Mouse (Mus musculus) limb, embryonic 11.5 days (tissue): ENCODE measurements around the gene Igsf6. TPM values are rescaled to one million over a fixed set of nuclear protein-coding genes. Genes with fewer than 3 reads are reported as not detected.
A peak's percentile ranks its signal among the peaks of the same experiment; 100 is the strongest.
"Not testable (repeated sequence)": the region's sequence is repeated elsewhere in the genome, so short reads cannot be mapped to it uniquely, and the experiment has no call there.

Source experiments
- ATAC-seq: fragments of 200-750 bp; cut with Nextera tagmentation; 2 replicates; pipeline ENCODE4 v1.8.0; 2017; ENCODE audit warnings: low read depth; ENCODE audit not compliant: insufficient number of reproducible peaks, low FRiP score, low TSS enrichment
- DNase-seq: peaks from one replicate; pipeline ENCODE4 v3.0.0-alpha.2; 2015; ENCODE audit warnings: low spot score
- H3K27ac ChIP-seq: fragments of 300-500 bp; sonication (generic); replicated peaks from 2 replicates; pipeline ENCODE4 v1.5.1; 2014; ENCODE audit warnings: low read depth, mild to moderate bottlenecking, low read length
- H3K27me3 ChIP-seq: fragments of 300-500 bp; sonication (generic); 2 replicates; pipeline ENCODE4 v1.6.1; 2014; ENCODE audit warnings: mild to moderate bottlenecking, low read length, mixed read lengths; ENCODE audit not compliant: control insufficient read depth, insufficient read depth
- H3K36me3 ChIP-seq: fragments of 300-500 bp; sonication (generic); 2 replicates; pipeline ENCODE4 v1.6.1; 2014; ENCODE audit warnings: mild to moderate bottlenecking, low read length, moderate library complexity, mixed read lengths; ENCODE audit not compliant: control insufficient read depth, insufficient read depth
- H3K4me1 ChIP-seq: fragments of 300-500 bp; sonication (generic); 2 replicates; pipeline ENCODE4 v1.6.1; 2014; ENCODE audit warnings: low read length, mixed read lengths; ENCODE audit not compliant: control insufficient read depth, insufficient read depth
- H3K4me2 ChIP-seq: fragments of 300-500 bp; sonication (generic); 2 replicates; pipeline ENCODE4 v1.6.1; 2014; ENCODE audit warnings: low read depth, mild to moderate bottlenecking, moderate library complexity; ENCODE audit not compliant: severe bottlenecking
- H3K4me3 ChIP-seq: fragments of 300-500 bp; sonication (generic); 2 replicates; pipeline ENCODE4 v1.5.1; 2014; ENCODE audit warnings: low read depth, low read length
- H3K9ac ChIP-seq: fragments of 300-500 bp; sonication (generic); 2 replicates; pipeline ENCODE4 v1.6.1; 2014; ENCODE audit warnings: mild to moderate bottlenecking, low read length
- H3K9me3 ChIP-seq: fragments of 300-500 bp; sonication (generic); 2 replicates; pipeline ENCODE4 v1.6.1; 2016; ENCODE audit warnings: low read length; ENCODE audit not compliant: control insufficient read depth
- WGBS: fragments of 180-500 bp; shearing (Covaris S2); extraction: QIAGEN DNeasy Blood & Tissue Kit; methylation state at CpG from one replicate; pipeline ENCODE4 v1.1.7; 2014; 5-methylcytosine and 5-hydroxymethylcytosine counted together
- polyA plus RNA-seq: library from polyadenylated mRNA; unstranded; fragments of >200 nt; fragmentation: Nextera tagmentation; extraction: Ambion mirVana; gene quantifications from 2 replicates; pipeline ENCODE4 v1.2.1, GENCODE M21; 2014

Igsf6 gene
- polyA plus RNA-seq, 1 experiment from 2014 or later, result 1.1 TPM

- 2% methylated on average over 40 of the region's 43 CpGs for WGBS
- Histone ChIP-seq H3K9me3 (no peaks in the 10 kb centered on the region), H3K27me3 (no peaks in the 10 kb centered on the region), H3K27ac (peak within 1 kb of the TSS; percentile 97), H3K36me3 (no peaks in the 10 kb centered on the region), H3K4me2 (peak within 1 kb of the TSS; percentile 74), H3K4me3 (peak within 1 kb of the TSS; percentile 97), H3K9ac (peak within 1 kb of the TSS; percentile 100), H3K4me1 (peaks cover 14% of the 10 kb centered on the region)
- ATAC-seq, result peak; percentile 95
- peak; percentile 99 for DNase-seq
Observed at GRCm38 (mm10) chr7:121033856-121034652, 40.3 kb downstream of the Igsf6 start, which contains the start of gene Mettl9. Gene Mettl9, plus strand, starts transcription at chr7:121034445.

DNA sequence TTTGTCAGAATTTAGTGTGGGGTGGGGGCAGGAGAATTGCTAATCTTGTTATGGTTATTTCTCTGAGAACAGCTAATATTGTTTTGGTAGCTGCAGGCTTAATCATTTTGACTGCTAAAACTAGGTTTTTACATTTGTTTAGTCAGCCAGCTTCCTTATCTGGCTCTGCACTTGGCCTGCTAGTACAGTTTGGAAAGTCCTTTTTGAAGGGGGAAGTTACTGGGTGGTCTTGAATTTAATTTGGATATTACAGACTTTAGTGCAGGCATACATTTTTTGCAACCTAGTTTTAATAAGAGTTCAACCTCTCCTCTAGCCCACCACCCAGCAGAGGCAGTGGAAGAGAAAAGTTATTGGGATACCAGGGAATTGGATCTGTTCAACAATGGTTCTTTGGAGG is 44.4 kb downstream of the Igsf6 start:
- not testable (repeated sequence) for H3K4me2 ChIP-seq, H3K9ac ChIP-seq, H3K27me3 ChIP-seq, H3K4me3 ChIP-seq, H3K27ac ChIP-seq, H3K9me3 ChIP-seq, ATAC-seq, H3K4me1 ChIP-seq, DNase-seq, H3K36me3 ChIP-seq

DNA sequence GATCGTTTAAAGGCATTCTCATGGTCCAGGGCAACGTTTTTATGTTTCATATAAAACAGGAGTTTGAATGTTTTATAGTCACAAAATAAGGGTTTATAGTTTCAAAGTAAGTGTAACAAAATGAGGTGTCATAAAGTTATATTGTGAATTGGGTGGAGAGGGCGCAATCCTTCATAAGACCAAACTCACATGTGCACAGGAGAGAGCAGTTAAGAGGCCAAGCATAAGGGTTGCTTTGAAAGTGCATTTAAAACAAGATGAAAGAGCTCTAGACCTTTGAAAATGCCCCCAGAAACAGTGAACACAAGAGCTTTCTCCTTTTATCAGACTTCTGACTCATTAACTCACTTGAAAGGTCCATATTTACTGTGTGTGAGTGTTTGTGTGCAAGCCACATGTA is 48.1 kb downstream of the Igsf6 start:
- 45% methylated on average over 3 of the region's 3 CpGs for WGBS
- no peak for ATAC-seq
- H3K9ac ChIP-seq, result no peak overlapping the region
- no peak overlapping the region for H3K27ac ChIP-seq
- H3K9me3 ChIP-seq, result no peaks in the 10 kb centered on the region
- DNase-seq, result no peak
- H3K27me3 ChIP-seq, result no peaks in the 10 kb centered on the region
- no peak overlapping the region for H3K4me3 ChIP-seq
- H3K4me2 ChIP-seq, result no peak overlapping the region
- H3K4me1 ChIP-seq, result no peaks in the 10 kb centered on the region
- no peaks in the 10 kb centered on the region for H3K36me3 ChIP-seq

- no peak for DNase-seq
- no peak overlapping the region for H3K27ac ChIP-seq
- ATAC-seq, result no peak
- H3K9ac ChIP-seq, result no peak overlapping the region
- no peaks in the 10 kb centered on the region for H3K4me1 ChIP-seq
- no peaks in the 10 kb centered on the region for H3K27me3 ChIP-seq
- no peak overlapping the region for H3K4me2 ChIP-seq
- WGBS, result 78% methylated on average over 6 of the region's 6 CpGs
- H3K36me3 ChIP-seq, result no peaks in the 10 kb centered on the region
- H3K4me3 ChIP-seq, result no peak overlapping the region
- H3K9me3 ChIP-seq, result no peaks in the 10 kb centered on the region
Observed at GRCm38 (mm10) chr7:121025221-121026008, 49.0 kb downstream of the Igsf6 start.

GRCm38 (mm10) chr7:121020277-121020676 is 54.1 kb downstream of the Igsf6 start:
- H3K27me3 ChIP-seq, result no peaks in the 10 kb centered on the region
- no peaks in the 10 kb centered on the region for H3K36me3 ChIP-seq
- H3K27ac ChIP-seq, result no peak overlapping the region
- 44% methylated on average over 8 of the region's 8 CpGs for WGBS
- H3K9me3 ChIP-seq, result no peaks in the 10 kb centered on the region
- H3K9ac ChIP-seq, result no peak overlapping the region
- no peak overlapping the region for H3K4me2 ChIP-seq
- DNase-seq (no peak), ATAC-seq (no peak)
- no peaks in the 10 kb centered on the region for H3K4me1 ChIP-seq
- H3K4me3 ChIP-seq, result no peak overlapping the region

GRCm38 (mm10) chr7:121018778-121019177 is 55.6 kb downstream of the Igsf6 start:
- Histone ChIP-seq H3K4me2 (no peak overlapping the region), H3K27ac (no peak overlapping the region), H3K27me3 (no peaks in the 10 kb centered on the region), H3K9me3 (no peaks in the 10 kb centered on the region), H3K4me3 (no peak overlapping the region), H3K9ac (no peak overlapping the region), H3K36me3 (no peaks in the 10 kb centered on the region), H3K4me1 (no peaks in the 10 kb centered on the region)
- DNase-seq (no peak), ATAC-seq (no peak)
- 92% methylated on average over 3 of the region's 3 CpGs for WGBS

- DNase-seq, result no peak
Observed at GRCm38 (mm10) chr7:121014486-121014885, 59.9 kb downstream of the Igsf6 start.

More at GRCm38 (mm10) chr7:121014486-121014885, 59.9 kb downstream of the Igsf6 start:
- no peak overlapping the region for H3K4me2 ChIP-seq
- no peaks in the 10 kb centered on the region for H3K27me3 ChIP-seq
- whole genome bisulfite sequencing, result 91% methylated on average over 10 of the region's 10 CpGs
- no peak overlapping the region for H3K4me3 ChIP-seq
- no peaks in the 10 kb centered on the region for H3K36me3 ChIP-seq
- no peak overlapping the region for H3K9ac ChIP-seq
- H3K9me3 ChIP-seq, result no peaks in the 10 kb centered on the region
- no peak overlapping the region for H3K27ac ChIP-seq
- peaks cover 8% of the 10 kb centered on the region for H3K4me1 ChIP-seq
- ATAC-seq, result no peak
